ENCODE assay signal across 8 mouse cellular contexts in the genomic region with DNA sequence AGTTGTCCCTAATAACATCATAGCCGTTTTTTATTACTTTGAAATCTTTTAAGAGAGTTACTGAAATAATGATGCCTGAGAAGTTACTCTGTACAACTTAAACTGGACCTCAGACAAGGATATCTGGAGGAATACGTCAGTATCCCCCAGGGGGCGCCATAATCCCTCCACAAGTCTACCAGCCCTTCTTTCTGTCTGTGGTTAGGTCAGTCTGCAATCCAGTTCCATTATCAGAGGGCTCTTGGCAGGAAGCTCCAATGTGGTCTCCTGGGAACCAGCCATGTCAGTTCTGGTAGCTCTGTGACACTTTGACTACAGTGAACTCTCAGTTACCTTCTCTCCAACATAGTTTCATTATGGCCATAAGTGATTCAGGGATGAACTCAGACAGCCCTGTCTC.
DNase-seq lines count a peak whose midpoint lies in the region; ATAC-seq lines count a peak whose summit lies in the region.

No protein-coding gene starts in this region.

- no peaks in the 10 kb centered on the region for H3K4me1 ChIP-seq in kidney, embryonic 15.5 days
- peaks cover 8% of the 10 kb centered on the region; the same call in 1 of the 2 replicates for H3K4me1 ChIP-seq in limb, embryonic 10.5 days

- no peak overlapping the region for H3K27ac ChIP-seq in kidney, embryonic 15.5 days
- no peak overlapping the region for H3K27ac ChIP-seq in limb, embryonic 10.5 days

- ATAC-seq in kidney, embryonic 15.5 days (replicated peaks; ENCODE audit: low FRiP score): no peak; the same call in 1 of the 2 replicates

- no peak overlapping the region for H3K4me2 ChIP-seq in kidney, embryonic 15.5 days

- intact Hi-C loops in heart, postnatal 36 days (cut with DNase I): loop anchor here (1.0 to 2.0 kb wide), 2 partner anchors 225 to 278 kb away; no protein-coding TSS in a partner anchor

- H3K36me3 ChIP-seq in kidney, embryonic 15.5 days: no peaks in the 10 kb centered on the region
- no peaks in the 10 kb centered on the region for H3K36me3 ChIP-seq in limb, embryonic 10.5 days

- H3K27me3 ChIP-seq in kidney, embryonic 15.5 days: peaks cover 13% of the 10 kb centered on the region
- peaks cover 70% of the 10 kb centered on the region for H3K27me3 ChIP-seq in limb, embryonic 10.5 days (ENCODE audit: low read depth, poor library complexity, severe bottlenecking)

- no peak overlapping the region for H3K4me3 ChIP-seq in kidney, embryonic 15.5 days (replicated peaks)
- no peak overlapping the region for H3K4me3 ChIP-seq in limb, embryonic 10.5 days

- DNase-seq in kidney, adult 11 months: peak; percentile 43
- peak; percentile 57 for DNase-seq in NIH3T3 (ENCODE audit: low read depth)
- DNase-seq in cerebellum, postnatal 4 days (ENCODE audit: low spot score in 2 of 2): peak; percentile 21 to 52
- DNase-seq in heart, postnatal 36 days: peak; percentile 69 to 75
- DNase-seq in limb, embryonic 10.5 days (ENCODE audit: low spot score): peak; percentile 61
- peak; percentile 65 for DNase-seq in retina, embryonic 14.5 days (ENCODE audit: low spot score)
- DNase-seq in urinary bladder, postnatal 14 days (ENCODE audit: low spot score): peak; percentile 71

- H3K9ac ChIP-seq in kidney, embryonic 15.5 days: no peak overlapping the region

- WGBS in kidney, embryonic 15.5 days: 10% methylated on average over 3 of the region's 3 CpGs
- WGBS in limb, embryonic 10.5 days: 19% methylated on average over 3 of the region's 3 CpGs

- H3K9me3 ChIP-seq in kidney, embryonic 15.5 days (replicated peaks): no peaks in the 10 kb centered on the region
- H3K9me3 ChIP-seq in limb, embryonic 10.5 days (replicated peaks): no peaks in the 10 kb centered on the region
